Mouse (Mus musculus) hindbrain, embryonic 14.5 days (tissue): ENCODE results near the gene Rnf34. TPM values are rescaled to one million over a fixed set of nuclear protein-coding genes. Genes with fewer than 3 reads are reported as not detected.

Experiments used
- polyA plus RNA-seq: library from polyadenylated mRNA; unstranded; fragments of >200 nt; fragmentation: Nextera tagmentation; extraction: Ambion mirVana; gene quantifications from 2 replicates; pipeline ENCODE4 v1.2.1, GENCODE M21; 2014

The Rnf34 gene
- polyA plus RNA-seq, 1 experiment from 2014 or later, result 54.8 TPM

Other genes with a start within 250 kb of the Rnf34 start
- 60.5 and 61.9 TPM in 2 replicates for gene Ift81, start 235.5 kb upstream of the Rnf34 start, polyA plus RNA-seq
- gene P2rx7, start 206.1 kb upstream of the Rnf34 start, polyA plus RNA-seq, result 3.7 and 4.0 TPM in 2 replicates
- gene P2rx4, start 142.5 kb upstream of the Rnf34 start, polyA plus RNA-seq, result 14.8 and 16.0 TPM in 2 replicates
- gene Camkk2, start 70.6 kb upstream of the Rnf34 start, polyA plus RNA-seq, result 57.2 and 59.2 TPM in 2 replicates
- 487 and 525 TPM in 2 replicates for gene Anapc5, start 28.7 kb upstream of the Rnf34 start, polyA plus RNA-seq
- 80.8 and 87.1 TPM in 2 replicates for gene Kdm2b, start 139.8 kb downstream of the Rnf34 start, polyA plus RNA-seq
- 16.2 and 18.0 TPM in 2 replicates for gene Orai1, start 165.0 kb downstream of the Rnf34 start, polyA plus RNA-seq
- gene Morn3, start 197.0 kb downstream of the Rnf34 start, polyA plus RNA-seq, result 0.79 TPM in 1 of 2 replicates, not detected in the other
- gene Tmem120b, start 218.4 kb downstream of the Rnf34 start, polyA plus RNA-seq, result 13.0 and 14.0 TPM in 2 replicates